Mouse (Mus musculus): Measurements from ENCODE around the gene Ttc23. TPM values are rescaled to one million over a fixed set of nuclear protein-coding genes. Genes with fewer than 3 reads are reported as not detected.

The Ttc23 gene
- total RNA-seq, 2 experiments from 2014 or later = 24.7 to 27.2 TPM

GRCm38 (mm10) chr7:67803015-67803856 is 156.0 kb downstream of the Ttc23 start:
- peak; percentile 96 for DNase-seq

GRCm38 (mm10) chr7:67803857-67804215 is 156.6 kb downstream of the Ttc23 start:
- no peak for DNase-seq

Small RNA genes lying within 50 kb of the gene (microRNA-seq; reads per million reads assigned to microRNA genes)
- gene Gm23844 = 0 reads per million in 2 experiments

Other genes with a start within 250 kb of the Ttc23 start
- gene Lrrc28, start 2.1 kb upstream of the Ttc23 start, total RNA-seq (2021) = 10 to 100 TPM; 15.8 to 17.7 TPM
- 10 to 100 TPM; 78.3 to 80.3 TPM for gene Synm, start 112.3 kb downstream of the Ttc23 start, total RNA-seq (2021)